Comparison of ENCODE assay signal across 28 mouse cellular contexts in genomic region chr3:85955704-85956103, GRCm38 (mm10). TPM values are rescaled to one million over a fixed set of nuclear protein-coding genes. Genes with fewer than 3 reads are reported as not detected.
A peak's percentile ranks its signal among the peaks of the same experiment; 100 is the strongest.
DNase-seq lines count a peak whose midpoint lies in the region; ATAC-seq and TF ChIP-seq lines count a peak whose summit lies in the region.
"Had no signal": no experiment of that assay in that cellular context is flagged by ENCODE, and none has a peak within 500 bp of the region (broad histone marks: within the 10 kb centered on the region; RNA-seq: fewer than 3 reads in every experiment).

No protein-coding gene starts in this region.

- TF ChIP-seq EP300 in stomach, postnatal 0 days (optimal IDR thresholded peaks at IDR 0.05) = no peak

- H3K27me3 ChIP-seq in stomach, postnatal 0 days (ENCODE audit: control insufficient read depth, insufficient read depth, low read length) = no peaks in the 10 kb centered on the region
- H3K27me3 ChIP-seq: CH12.LX; embryonic facial prominence, embryonic 12.5 days; forebrain, embryonic 13.5 days; forebrain, embryonic 15.5 days; Patski had no signal

- no peaks in the 10 kb centered on the region for H3K36me3 ChIP-seq in stomach, postnatal 0 days (ENCODE audit: control insufficient read depth, insufficient read depth, low read length)
- H3K36me3 ChIP-seq: embryonic facial prominence, embryonic 10.5 days; embryonic facial prominence, embryonic 12.5 days; forebrain, embryonic 15.5 days; G1E had no signal

- peak; percentile 33 for DNase-seq in 3T3-L1 (ENCODE audit: low read depth, low spot score)
- DNase-seq in R1 (ENCODE audit: low read depth, low spot score) = peak; percentile 49
- no peak for DNase-seq in stomach, postnatal 0 days (ENCODE audit: low spot score)
- no peak for DNase-seq in gastrocnemius, adult 8-10 months (ENCODE audit: low spot score in 2 of 2)
- no peak for DNase-seq in left cerebral cortex, adult 9 months (ENCODE audit: low spot score in 2 of 2)
- DNase-seq: adrenal gland, adult 8-10 months; adrenal gland, postnatal 14 days; adrenal gland, postnatal 36 days; B cell, adult 2 months; cerebellum, adult 11-12 months; cerebellum, adult 2 months; cerebellum, adult 9-10 months; cerebellum, postnatal 10 days; cerebellum, postnatal 25 days; forebrain, postnatal 0 days had no signal

- peak; percentile 73 for ATAC-seq in stomach, postnatal 0 days (ENCODE audit: low FRiP score, low TSS enrichment)
- ATAC-seq: activated CD4-positive, CD25-positive, alpha-beta regulatory T cell, adult 4 months; CD4-positive, CD25-positive, alpha-beta regulatory T cell, adult 4 months; forebrain, embryonic 13.5 days; forebrain, postnatal 0 days; Patski had no signal

- H3K9ac ChIP-seq in stomach, postnatal 0 days (ENCODE audit: low read length) = no peak overlapping the region
- H3K9ac ChIP-seq: embryonic facial prominence, embryonic 12.5 days; forebrain, embryonic 13.5 days; forebrain, embryonic 15.5 days; forebrain, postnatal 0 days had no signal

- no peak overlapping the region for H3K4me3 ChIP-seq in stomach, postnatal 0 days (ENCODE audit: low read depth, low read length)
- H3K4me3 ChIP-seq: embryonic facial prominence, embryonic 10.5 days; embryonic facial prominence, embryonic 12.5 days; forebrain, embryonic 13.5 days; forebrain, embryonic 15.5 days had no signal

- H3K9me3 ChIP-seq in stomach, postnatal 0 days (ENCODE audit: control insufficient read depth, low read length) = no peaks in the 10 kb centered on the region
- H3K9me3 ChIP-seq: embryonic facial prominence, embryonic 10.5 days; embryonic facial prominence, embryonic 12.5 days; forebrain, embryonic 13.5 days; forebrain, embryonic 15.5 days; G1E had no signal

- no peaks in the 10 kb centered on the region for H3K4me1 ChIP-seq in stomach, postnatal 0 days (replicated peaks; ENCODE audit: control insufficient read depth, insufficient read depth)
- H3K4me1 ChIP-seq: embryonic facial prominence, embryonic 10.5 days; embryonic facial prominence, embryonic 12.5 days; forebrain, embryonic 13.5 days; forebrain, embryonic 15.5 days had no signal

- 85% methylated on average over 5 of the region's 5 CpGs for WGBS in stomach, postnatal 0 days

- H3K4me2 ChIP-seq in stomach, postnatal 0 days (replicated peaks; ENCODE audit: low read depth) = no peak overlapping the region
- H3K4me2 ChIP-seq: embryonic facial prominence, embryonic 12.5 days; forebrain, embryonic 13.5 days; forebrain, embryonic 15.5 days had no signal

- H3K27ac ChIP-seq in stomach, postnatal 0 days (replicated peaks) = no peak overlapping the region
- H3K27ac ChIP-seq: embryonic facial prominence, embryonic 10.5 days; embryonic facial prominence, embryonic 12.5 days; forebrain, embryonic 13.5 days; forebrain, embryonic 15.5 days had no signal

- no peak for TF ChIP-seq CTCF in stomach, postnatal 0 days (IDR thresholded peaks at IDR 0.05; ENCODE audit: low read depth)

RNA-seq across cellular contexts. Expression of gene Sh3d19, which starts 15.2 kb away (rescaled TPM):
- 23.0 and 23.7 TPM in 2 replicates for polyA plus RNA-seq in stomach, postnatal 0 days (2015; fragmentation: Nextera tagmentation; extraction: Ambion mirVana)
- 1 to 10 TPM; 4.5 to 9.7 (median 7.4) TPM for total RNA-seq in gastrocnemius, adult 8-10 months (2022)

RNA-seq across cellular contexts. Expression of gene Prss48, which starts 46.6 kb away (rescaled TPM):
- polyA plus RNA-seq in stomach, postnatal 0 days (2015; fragmentation: Nextera tagmentation; extraction: Ambion mirVana) = not detected in 2 replicates
- total RNA-seq in gastrocnemius, adult 8-10 months (2022) = not detected
- total RNA-seq: adrenal gland, adult 18-20 months; adrenal gland, adult 8-10 months; adrenal gland, postnatal 14 days; adrenal gland, postnatal 36 days; CH12.LX; forebrain, postnatal 0 days; G1E had no signal
- polyA plus RNA-seq: activated CD4-positive, CD25-positive, alpha-beta regulatory T cell, adult 4 months; CD4-positive, CD25-positive, alpha-beta regulatory T cell, adult 4 months; cerebellum, adult 2 months; cortical plate, adult 2 months; embryonic facial prominence, embryonic 12.5 days; embryonic facial prominence, embryonic 14.5 days; forebrain, embryonic 11.5 days; forebrain, embryonic 13.5 days; forebrain, embryonic 15.5 days; forebrain, postnatal 0 days; G1E; Patski had no signal

Comparison
In these comparisons a context has a peak if more than half of its experiments do, and no peak if none do; other contexts are left out.
1. DNase-seq: peak in 3T3-L1 (single experiment) and R1 (single experiment); none in stomach, postnatal 0 days (single experiment), gastrocnemius, adult 8-10 months (0 of 2) and left cerebral cortex, adult 9 months (0 of 2).